Mouse (Mus musculus): Measurements from ENCODE around the gene Gm7073. TPM values are rescaled to one million over a fixed set of nuclear protein-coding genes. Genes with fewer than 3 reads are reported as not detected.

Gene Gm7073
- not detected in 2 replicates for polyA plus RNA-seq (2011; ENCODE audit: insufficient read depth, insufficient read length, low replicate concordance, missing spikeins)

- Histone ChIP-seq H3K27ac (ENCODE audit: control insufficient read depth, insufficient read depth, low read depth, low read length, poor library complexity) (no peak within 1 kb of the TSS), H3K4me3 (replicated peaks; ENCODE audit: control insufficient read depth, low read depth, low read length) (no peak within 1 kb of the TSS), H3K4me1 (ENCODE audit: control insufficient read depth, insufficient read depth, low read length) (no peaks in the 10 kb centered on the region)
- TF ChIP-seq POLR2A (IDR thresholded peaks at IDR 0.05; ENCODE audit: borderline replicate concordance, control insufficient read depth, low read depth, low read length) (no peak), CTCF (IDR thresholded peaks at IDR 0.05; ENCODE audit: control insufficient read depth, insufficient read depth, low read length) (no peak)
These were observed at the start of gene Gm7073 for GRCm38 (mm10) chrX:60539149-60539548. TSS of gene Gm7073 (minus strand) at chrX:60539249.

DNA sequence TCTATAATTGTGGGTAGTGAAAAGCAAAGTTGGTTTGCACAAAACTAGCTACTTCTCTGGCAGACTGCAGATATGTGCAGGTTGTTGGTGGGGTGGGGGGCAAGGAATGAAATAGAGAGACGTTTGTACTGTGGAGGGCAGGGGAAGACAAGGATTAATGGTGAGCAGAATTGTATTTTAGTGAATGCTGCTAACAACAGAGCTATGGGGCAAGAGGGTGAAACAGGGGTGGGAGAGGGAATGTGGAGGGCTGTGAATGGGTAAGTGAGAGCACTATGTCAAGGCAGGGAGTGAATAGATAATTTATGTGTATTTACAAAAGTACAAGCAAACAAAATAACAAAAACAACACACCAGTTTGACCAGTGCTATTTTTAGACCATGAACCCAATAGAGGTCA lies 31.5 kb upstream of the Gm7073 start:
- whole genome bisulfite sequencing, result 33% methylated on average over 1 of the region's 1 CpGs
- no peaks in the 10 kb centered on the region for H3K4me1 ChIP-seq (ENCODE audit: control insufficient read depth, insufficient read depth, low read length)

GRCm38 (mm10) chrX:60569047-60569446 lies 30.0 kb upstream of the Gm7073 start:
- Histone ChIP-seq H3K4me3 (replicated peaks; ENCODE audit: control insufficient read depth, low read depth, low read length) (no peak overlapping the region), H3K4me1 (ENCODE audit: control insufficient read depth, insufficient read depth, low read length) (no peaks in the 10 kb centered on the region), H3K27ac (ENCODE audit: control insufficient read depth, insufficient read depth, low read depth, low read length, poor library complexity) (no peak overlapping the region)
- no peak for TF ChIP-seq POLR2A (IDR thresholded peaks at IDR 0.05; ENCODE audit: borderline replicate concordance, control insufficient read depth, low read depth, low read length)
- TF ChIP-seq CTCF (IDR thresholded peaks at IDR 0.05; ENCODE audit: control insufficient read depth, insufficient read depth, low read length), result no peak

More for the DNA sequence above, 31.5 kb upstream of the Gm7073 start:
- Histone ChIP-seq H3K27ac (ENCODE audit: control insufficient read depth, insufficient read depth, low read depth, low read length, poor library complexity) (no peak overlapping the region), H3K4me3 (replicated peaks; ENCODE audit: control insufficient read depth, low read depth, low read length) (no peak overlapping the region)
- TF ChIP-seq POLR2A (IDR thresholded peaks at IDR 0.05; ENCODE audit: borderline replicate concordance, control insufficient read depth, low read depth, low read length), result no peak

- Histone ChIP-seq H3K4me3 (replicated peaks; ENCODE audit: control insufficient read depth, low read depth, low read length) (no peak overlapping the region), H3K4me1 (ENCODE audit: control insufficient read depth, insufficient read depth, low read length) (no peaks in the 10 kb centered on the region), H3K27ac (ENCODE audit: control insufficient read depth, insufficient read depth, low read depth, low read length, poor library complexity) (no peak overlapping the region)
- WGBS, result 57% methylated on average over 4 of the region's 4 CpGs
- TF ChIP-seq POLR2A (IDR thresholded peaks at IDR 0.05; ENCODE audit: borderline replicate concordance, control insufficient read depth, low read depth, low read length) (no peak), CTCF (IDR thresholded peaks at IDR 0.05; ENCODE audit: control insufficient read depth, insufficient read depth, low read length) (no peak)
These were observed 16.2 kb upstream of the Gm7073 start for GRCm38 (mm10) chrX:60555242-60555641.

GRCm38 (mm10) chrX:60547444-60548304 lies 8.6 kb upstream of the Gm7073 start:
- no peak overlapping the region for H3K4me3 ChIP-seq (replicated peaks; ENCODE audit: control insufficient read depth, low read depth, low read length)
- WGBS, result 38% methylated on average over 86 of the region's 113 CpGs
- H3K27ac ChIP-seq (ENCODE audit: control insufficient read depth, insufficient read depth, low read depth, low read length, poor library complexity), result no peak overlapping the region
- no peaks in the 10 kb centered on the region for H3K4me1 ChIP-seq (ENCODE audit: control insufficient read depth, insufficient read depth, low read length)
- TF ChIP-seq CTCF (IDR thresholded peaks at IDR 0.05; ENCODE audit: control insufficient read depth, insufficient read depth, low read length) (no peak), POLR2A (IDR thresholded peaks at IDR 0.05; ENCODE audit: borderline replicate concordance, control insufficient read depth, low read depth, low read length) (no peak)

- Histone ChIP-seq H3K27ac (ENCODE audit: control insufficient read depth, insufficient read depth, low read depth, low read length, poor library complexity) (no peak overlapping the region), H3K4me3 (replicated peaks; ENCODE audit: control insufficient read depth, low read depth, low read length) (no peak overlapping the region)
- 25% methylated on average over 16 of the region's 16 CpGs for WGBS
These were observed 8.0 kb upstream of the Gm7073 start for GRCm38 (mm10) chrX:60547098-60547443.

GRCm38 (mm10) chrX:60545906-60546305 lies 6.9 kb upstream of the Gm7073 start:
- no peaks in the 10 kb centered on the region for H3K4me1 ChIP-seq (ENCODE audit: control insufficient read depth, insufficient read depth, low read length)
- no peak overlapping the region for H3K4me3 ChIP-seq (replicated peaks; ENCODE audit: control insufficient read depth, low read depth, low read length)
- 53% methylated on average over 3 of the region's 3 CpGs for WGBS
- no peak overlapping the region for H3K27ac ChIP-seq (ENCODE audit: control insufficient read depth, insufficient read depth, low read depth, low read length, poor library complexity)
- TF ChIP-seq POLR2A (IDR thresholded peaks at IDR 0.05; ENCODE audit: borderline replicate concordance, control insufficient read depth, low read depth, low read length) (no peak), CTCF (IDR thresholded peaks at IDR 0.05; ENCODE audit: control insufficient read depth, insufficient read depth, low read length) (no peak)

More at GRCm38 (mm10) chrX:60547098-60547443, 8.0 kb upstream of the Gm7073 start:
- no peaks in the 10 kb centered on the region for H3K4me1 ChIP-seq (ENCODE audit: control insufficient read depth, insufficient read depth, low read length)
- TF ChIP-seq CTCF (IDR thresholded peaks at IDR 0.05; ENCODE audit: control insufficient read depth, insufficient read depth, low read length), result no peak
- no peak for TF ChIP-seq POLR2A (IDR thresholded peaks at IDR 0.05; ENCODE audit: borderline replicate concordance, control insufficient read depth, low read depth, low read length)

DNA sequence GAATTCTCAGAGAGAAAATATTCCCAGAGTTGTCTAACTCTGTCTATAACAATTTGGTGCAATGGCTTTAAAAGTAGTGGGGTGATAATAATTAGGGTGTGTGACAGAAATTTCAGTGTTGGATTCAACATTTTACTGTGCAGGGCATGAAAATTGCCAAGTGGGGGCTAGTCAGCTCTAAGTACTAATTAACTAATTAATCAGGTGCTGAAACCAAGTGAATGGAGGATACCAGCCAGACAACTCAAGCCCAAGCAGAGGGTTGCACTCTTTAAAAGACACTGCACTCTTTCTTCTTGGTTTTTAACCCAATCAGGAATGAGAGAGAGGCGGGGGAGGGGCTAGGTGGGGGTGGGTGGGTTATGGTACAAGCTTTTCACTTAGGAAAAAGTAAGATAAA lies 6.4 kb upstream of the Gm7073 start:
- Histone ChIP-seq H3K4me3 (replicated peaks; ENCODE audit: control insufficient read depth, low read depth, low read length) (no peak overlapping the region), H3K27ac (ENCODE audit: control insufficient read depth, insufficient read depth, low read depth, low read length, poor library complexity) (no peak overlapping the region), H3K4me1 (ENCODE audit: control insufficient read depth, insufficient read depth, low read length) (no peaks in the 10 kb centered on the region)
- WGBS, result 40% methylated on average over 1 of the region's 1 CpGs
- no peak for TF ChIP-seq POLR2A (IDR thresholded peaks at IDR 0.05; ENCODE audit: borderline replicate concordance, control insufficient read depth, low read depth, low read length)
- no peak for TF ChIP-seq CTCF (IDR thresholded peaks at IDR 0.05; ENCODE audit: control insufficient read depth, insufficient read depth, low read length)
